Mouse (Mus musculus): ENCODE measurements around the gene Prrx1. TPM values are rescaled to one million over a fixed set of nuclear protein-coding genes. Genes with fewer than 3 reads are reported as not detected.

The Prrx1 gene
- polyA plus RNA-seq, 1 experiment from 2014 or later: 3.4 TPM

GRCm38 (mm10) chr1:163281450-163282198 lies 31.9 kb downstream of the Prrx1 start:
- Histone ChIP-seq H3K36me3 (ENCODE audit: control insufficient read depth, insufficient read depth, low read length) (no peaks in the 10 kb centered on the region), H3K4me1 (ENCODE audit: control insufficient read depth, insufficient read depth, low read length) (peaks cover 7% of the 10 kb centered on the region), H3K4me3 (ENCODE audit: low read depth, low read length) (no peak overlapping the region), H3K27ac (ENCODE audit: low read length) (no peak overlapping the region), H3K4me2 (ENCODE audit: low read length) (no peak overlapping the region), H3K9me3 (replicated peaks; ENCODE audit: control insufficient read depth, low read length, poor library complexity, severe bottlenecking) (no peaks in the 10 kb centered on the region), H3K9ac (ENCODE audit: low read depth, low read length) (no peak overlapping the region), H3K27me3 (ENCODE audit: control insufficient read depth, insufficient read depth, low read depth, low read length) (no peaks in the 10 kb centered on the region)
- 42% methylated on average over 7 of the region's 7 CpGs for WGBS
- ATAC-seq: peak; percentile 78

GRCm38 (mm10) chr1:163280842-163281122 lies 32.7 kb downstream of the Prrx1 start:
- H3K27me3 ChIP-seq (ENCODE audit: control insufficient read depth, insufficient read depth, low read depth, low read length): no peaks in the 10 kb centered on the region
- no peak overlapping the region for H3K4me3 ChIP-seq (ENCODE audit: low read depth, low read length)
- H3K9ac ChIP-seq (ENCODE audit: low read depth, low read length): no peak overlapping the region
- H3K4me2 ChIP-seq (ENCODE audit: low read length): no peak overlapping the region
- H3K4me1 ChIP-seq (ENCODE audit: control insufficient read depth, insufficient read depth, low read length): peaks cover 7% of the 10 kb centered on the region
- no peak overlapping the region for H3K27ac ChIP-seq (ENCODE audit: low read length)
- no peaks in the 10 kb centered on the region for H3K36me3 ChIP-seq (ENCODE audit: control insufficient read depth, insufficient read depth, low read length)
- 40% methylated on average over 2 of the region's 2 CpGs for WGBS
- ATAC-seq: peak; percentile 54; the same call in 1 of the 2 replicates
- no peaks in the 10 kb centered on the region for H3K9me3 ChIP-seq (replicated peaks; ENCODE audit: control insufficient read depth, low read length, poor library complexity, severe bottlenecking)

GRCm38 (mm10) chr1:163280097-163280841 lies 33.2 kb downstream of the Prrx1 start:
- 41% methylated on average over 7 of the region's 7 CpGs for WGBS
- H3K4me3 ChIP-seq (ENCODE audit: low read depth, low read length): no peak overlapping the region
- no peaks in the 10 kb centered on the region for H3K27me3 ChIP-seq (ENCODE audit: control insufficient read depth, insufficient read depth, low read depth, low read length)
- H3K4me1 ChIP-seq (ENCODE audit: control insufficient read depth, insufficient read depth, low read length): peaks cover 7% of the 10 kb centered on the region
- ATAC-seq: peak; percentile 41; the same call in 1 of the 2 replicates
- no peaks in the 10 kb centered on the region for H3K9me3 ChIP-seq (replicated peaks; ENCODE audit: control insufficient read depth, low read length, poor library complexity, severe bottlenecking)
- H3K36me3 ChIP-seq (ENCODE audit: control insufficient read depth, insufficient read depth, low read length): no peaks in the 10 kb centered on the region
- H3K9ac ChIP-seq (ENCODE audit: low read depth, low read length): no peak overlapping the region
- no peak overlapping the region for H3K27ac ChIP-seq (ENCODE audit: low read length)
- H3K4me2 ChIP-seq (ENCODE audit: low read length): no peak overlapping the region

- ATAC-seq: no peak
- WGBS: 88% methylated on average over 7 of the region's 7 CpGs
- H3K9ac ChIP-seq (ENCODE audit: low read depth, low read length): no peak overlapping the region
Observed at GRCm38 (mm10) chr1:163277069-163277468, 36.4 kb downstream of the Prrx1 start.

GRCm38 (mm10) chr1:163274919-163275318 lies 38.6 kb downstream of the Prrx1 start:
- Histone ChIP-seq H3K4me2 (ENCODE audit: low read length) (no peak overlapping the region), H3K9ac (ENCODE audit: low read depth, low read length) (no peak overlapping the region), H3K9me3 (replicated peaks; ENCODE audit: control insufficient read depth, low read length, poor library complexity, severe bottlenecking) (0 out of 2 replicates have a peak, but pooled peaks cover 2% of the 10 kb centered on the region), H3K4me3 (ENCODE audit: low read depth, low read length) (no peak overlapping the region), H3K27ac (ENCODE audit: low read length) (no peak overlapping the region), H3K27me3 (ENCODE audit: control insufficient read depth, insufficient read depth, low read depth, low read length) (no peaks in the 10 kb centered on the region), H3K4me1 (ENCODE audit: control insufficient read depth, insufficient read depth, low read length) (no peaks in the 10 kb centered on the region), H3K36me3 (ENCODE audit: control insufficient read depth, insufficient read depth, low read length) (no peaks in the 10 kb centered on the region)
- 94% methylated on average over 3 of the region's 3 CpGs for WGBS
- no peak for ATAC-seq

More at GRCm38 (mm10) chr1:163277069-163277468, 36.4 kb downstream of the Prrx1 start:
- Histone ChIP-seq H3K27me3 (ENCODE audit: control insufficient read depth, insufficient read depth, low read depth, low read length) (no peaks in the 10 kb centered on the region), H3K36me3 (ENCODE audit: control insufficient read depth, insufficient read depth, low read length) (no peaks in the 10 kb centered on the region), H3K4me3 (ENCODE audit: low read depth, low read length) (no peak overlapping the region), H3K9me3 (replicated peaks; ENCODE audit: control insufficient read depth, low read length, poor library complexity, severe bottlenecking) (no peaks in the 10 kb centered on the region), H3K4me1 (ENCODE audit: control insufficient read depth, insufficient read depth, low read length) (peaks cover 7% of the 10 kb centered on the region), H3K4me2 (ENCODE audit: low read length) (no peak overlapping the region), H3K27ac (ENCODE audit: low read length) (no peak overlapping the region)

- Histone ChIP-seq H3K9ac (ENCODE audit: low read depth, low read length) (no peak overlapping the region), H3K4me3 (ENCODE audit: low read depth, low read length) (no peak overlapping the region), H3K4me2 (ENCODE audit: low read length) (no peak overlapping the region), H3K27me3 (ENCODE audit: control insufficient read depth, insufficient read depth, low read depth, low read length) (no peaks in the 10 kb centered on the region), H3K9me3 (replicated peaks; ENCODE audit: control insufficient read depth, low read length, poor library complexity, severe bottlenecking) (0 out of 2 replicates have a peak, but pooled peaks cover 2% of the 10 kb centered on the region), H3K27ac (ENCODE audit: low read length) (no peak overlapping the region), H3K4me1 (ENCODE audit: control insufficient read depth, insufficient read depth, low read length) (no peaks in the 10 kb centered on the region), H3K36me3 (ENCODE audit: control insufficient read depth, insufficient read depth, low read length) (no peaks in the 10 kb centered on the region)
- 90% methylated on average over 3 of the region's 3 CpGs for WGBS
- no peak for ATAC-seq
Observed at GRCm38 (mm10) chr1:163273132-163273531, 40.4 kb downstream of the Prrx1 start.

GRCm38 (mm10) chr1:163266853-163267538 lies 46.5 kb downstream of the Prrx1 start:
- Histone ChIP-seq H3K9ac (ENCODE audit: low read depth, low read length) (no peak overlapping the region), H3K36me3 (ENCODE audit: control insufficient read depth, insufficient read depth, low read length) (no peaks in the 10 kb centered on the region), H3K9me3 (replicated peaks; ENCODE audit: control insufficient read depth, low read length, poor library complexity, severe bottlenecking) (0 out of 2 replicates have a peak, but pooled peaks cover 2% of the 10 kb centered on the region), H3K4me2 (ENCODE audit: low read length) (no peak overlapping the region), H3K4me3 (ENCODE audit: low read depth, low read length) (no peak overlapping the region), H3K4me1 (ENCODE audit: control insufficient read depth, insufficient read depth, low read length) (no peaks in the 10 kb centered on the region), H3K27ac (ENCODE audit: low read length) (no peak overlapping the region), H3K27me3 (ENCODE audit: control insufficient read depth, insufficient read depth, low read depth, low read length) (no peaks in the 10 kb centered on the region)
- 92% methylated on average over 8 of the region's 8 CpGs for whole genome bisulfite sequencing
- no peak for ATAC-seq

- Histone ChIP-seq H3K4me2 (ENCODE audit: low read length) (no peak overlapping the region), H3K4me1 (ENCODE audit: control insufficient read depth, insufficient read depth, low read length) (no peaks in the 10 kb centered on the region), H3K36me3 (ENCODE audit: control insufficient read depth, insufficient read depth, low read length) (no peaks in the 10 kb centered on the region), H3K9me3 (replicated peaks; ENCODE audit: control insufficient read depth, low read length, poor library complexity, severe bottlenecking) (no peaks in the 10 kb centered on the region), H3K27ac (ENCODE audit: low read length) (no peak overlapping the region), H3K4me3 (ENCODE audit: low read depth, low read length) (no peak overlapping the region), H3K9ac (ENCODE audit: low read depth, low read length) (no peak overlapping the region), H3K27me3 (ENCODE audit: control insufficient read depth, insufficient read depth, low read depth, low read length) (no peaks in the 10 kb centered on the region)
- ATAC-seq: no peak
- 67% methylated on average over 2 of the region's 2 CpGs for WGBS
Observed at GRCm38 (mm10) chr1:163257298-163257697, 56.2 kb downstream of the Prrx1 start.

GRCm38 (mm10) chr1:163255884-163256283 lies 57.6 kb downstream of the Prrx1 start:
- ATAC-seq: no peak
- 90% methylated on average over 2 of the region's 2 CpGs for WGBS

More at GRCm38 (mm10) chr1:163255884-163256283, 57.6 kb downstream of the Prrx1 start:
- Histone ChIP-seq H3K36me3 (ENCODE audit: control insufficient read depth, insufficient read depth, low read length) (no peaks in the 10 kb centered on the region), H3K4me1 (ENCODE audit: control insufficient read depth, insufficient read depth, low read length) (no peaks in the 10 kb centered on the region), H3K9ac (ENCODE audit: low read depth, low read length) (no peak overlapping the region), H3K4me2 (ENCODE audit: low read length) (no peak overlapping the region), H3K4me3 (ENCODE audit: low read depth, low read length) (no peak overlapping the region), H3K27me3 (ENCODE audit: control insufficient read depth, insufficient read depth, low read depth, low read length) (no peaks in the 10 kb centered on the region), H3K27ac (ENCODE audit: low read length) (no peak overlapping the region), H3K9me3 (replicated peaks; ENCODE audit: control insufficient read depth, low read length, poor library complexity, severe bottlenecking) (no peaks in the 10 kb centered on the region)

All from midbrain, embryonic 16.5 days (tissue).